Mouse (Mus musculus) liver, embryonic 11.5 days (tissue): ENCODE data around the gene Abl1. TPM values are rescaled to one million over a fixed set of nuclear protein-coding genes. Genes with fewer than 3 reads are reported as not detected.
"Not testable (repeated sequence)": the region's sequence is repeated elsewhere in the genome, so short reads cannot be mapped to it uniquely, and the experiment has no call there.

Experiments
- ATAC-seq: fragments of 200-750 bp; cut with Nextera tagmentation; replicated peaks from 2 replicates; pipeline ENCODE4 v1.8.0; 2017; ENCODE audit warnings: moderate number of reproducible peaks, mild to moderate bottlenecking, moderate TSS enrichment, moderate library complexity; ENCODE audit not compliant: low FRiP score
- DNase-seq: peaks from one replicate; pipeline ENCODE4 v3.0.0-alpha.2; 2017; ENCODE audit warnings: low spot score
- H3K27ac ChIP-seq: fragments of 300-500 bp; sonication (generic); 2 replicates; pipeline ENCODE4 v1.5.1; 2014; ENCODE audit warnings: mild to moderate bottlenecking, low read depth, low read length, control low read depth
- H3K27me3 ChIP-seq: fragments of 300-500 bp; sonication (generic); replicated peaks from 2 replicates; pipeline ENCODE4 v1.6.1; 2014; ENCODE audit warnings: low read length, mixed read lengths; ENCODE audit not compliant: control insufficient read depth, insufficient read depth
- H3K36me3 ChIP-seq: fragments of 300-500 bp; sonication (generic); 2 replicates; pipeline ENCODE4 v1.6.1; 2014; ENCODE audit warnings: mild to moderate bottlenecking, low read length, moderate library complexity, mixed read lengths; ENCODE audit not compliant: control insufficient read depth, insufficient read depth
- H3K4me1 ChIP-seq: fragments of 300-500 bp; sonication (generic); replicated peaks from 2 replicates; pipeline ENCODE4 v1.6.1; 2014; ENCODE audit warnings: low read length, mixed read lengths; ENCODE audit not compliant: control insufficient read depth, insufficient read depth
- H3K4me2 ChIP-seq: fragments of 300-500 bp; sonication (generic); 2 replicates; pipeline ENCODE4 v1.6.1; 2014; ENCODE audit warnings: mild to moderate bottlenecking, control low read depth, moderate library complexity
- H3K4me3 ChIP-seq: fragments of 300-500 bp; sonication (generic); 2 replicates; pipeline ENCODE4 v1.5.1; 2014; ENCODE audit warnings: low read depth, low read length, control low read depth
- H3K9ac ChIP-seq: fragments of 300-500 bp; sonication (generic); 2 replicates; pipeline ENCODE4 v1.6.1; 2014; ENCODE audit warnings: low read depth, low read length, control low read depth
- H3K9me3 ChIP-seq: fragments of 300-500 bp; sonication (generic); 2 replicates; pipeline ENCODE4 v1.6.1; 2016; ENCODE audit warnings: low read length, inconsistent platforms, mixed read lengths; ENCODE audit not compliant: control insufficient read depth
- WGBS: fragments of 180-500 bp; shearing (Covaris S2); extraction: QIAGEN DNeasy Blood & Tissue Kit; methylation state at CpG from one replicate; pipeline ENCODE4 v1.1.7; 2014; 5-methylcytosine and 5-hydroxymethylcytosine counted together
- polyA plus RNA-seq: library from polyadenylated mRNA; unstranded; fragments of >200 nt; fragmentation: Nextera tagmentation; extraction: Ambion mirVana; gene quantifications from 2 replicates; pipeline ENCODE4 v1.2.1, GENCODE M21; 2014

The Abl1 gene
- polyA plus RNA-seq, 1 experiment from 2014 or later = 28.9 TPM

DNA sequence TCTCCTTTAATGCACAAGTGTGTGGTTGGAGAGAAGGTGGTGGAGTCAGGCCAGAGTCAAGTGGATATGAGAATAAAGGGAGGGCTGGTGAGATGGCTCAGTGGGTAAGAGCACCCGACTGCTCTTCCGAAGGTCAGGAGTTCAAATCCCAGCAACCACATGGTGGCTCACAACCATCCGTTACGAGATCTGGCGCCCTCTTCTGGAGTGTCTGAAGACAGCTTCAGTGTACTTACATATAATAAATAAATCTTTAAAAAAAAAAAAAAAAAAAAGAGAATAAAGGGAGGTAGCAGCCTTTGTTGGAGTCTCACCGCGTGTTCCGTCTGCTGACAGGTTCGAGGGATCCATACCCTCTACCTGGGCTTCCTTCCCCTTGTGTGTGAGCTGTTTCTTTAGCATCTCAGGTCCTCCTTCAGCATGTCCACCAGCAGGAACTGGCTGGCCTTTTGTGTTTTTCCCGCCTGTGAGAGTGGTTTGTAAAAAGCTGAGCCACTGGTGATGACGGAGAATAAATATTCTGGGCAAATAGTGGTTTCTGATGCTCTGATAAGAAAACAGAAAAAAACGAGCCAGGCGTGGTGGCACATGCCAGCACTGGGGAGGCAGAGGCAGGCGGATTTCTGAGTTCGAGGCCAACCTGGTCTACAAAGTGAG, 7.0 kb upstream of the Abl1 start:
- H3K27ac ChIP-seq, DNase-seq, H3K27me3 ChIP-seq, H3K9ac ChIP-seq, H3K4me2 ChIP-seq, H3K4me1 ChIP-seq, ATAC-seq, H3K9me3 ChIP-seq, H3K4me3 ChIP-seq: not testable (repeated sequence)
- WGBS = 79% methylated on average over 15 of the region's 15 CpGs
- peaks cover 36% of the 10 kb centered on the region for H3K36me3 ChIP-seq

DNA sequence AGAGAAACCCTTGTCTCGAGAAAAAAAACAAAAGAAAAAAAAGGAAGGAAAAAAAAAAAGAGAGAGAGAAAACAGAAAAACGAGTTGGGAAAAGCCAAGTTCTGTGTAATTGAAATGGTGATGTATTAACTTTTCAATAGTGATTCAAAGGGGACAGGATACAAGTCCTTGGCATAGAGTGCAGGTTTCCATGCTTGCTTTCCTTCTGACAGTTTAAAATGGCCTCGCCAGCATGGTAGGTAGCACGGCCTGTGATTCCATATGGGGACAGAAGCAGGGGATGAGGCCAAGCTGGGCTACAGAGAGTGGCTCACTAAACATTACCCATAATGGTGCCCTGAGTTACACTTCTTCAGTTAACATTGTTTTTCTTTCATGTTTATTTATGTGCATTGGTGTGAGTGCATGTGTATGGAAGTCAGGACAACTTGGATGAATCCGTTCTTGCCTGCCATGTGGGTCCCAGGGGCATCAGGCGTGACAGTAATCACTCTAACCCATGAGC, 6.4 kb upstream of the Abl1 start:
- Histone ChIP-seq H3K36me3 (peaks cover 30% of the 10 kb centered on the region), H3K27me3 (no peaks in the 10 kb centered on the region), H3K4me3 (no peak overlapping the region), H3K9me3 (no peaks in the 10 kb centered on the region), H3K27ac (no peak overlapping the region), H3K4me1 (no peaks in the 10 kb centered on the region), H3K4me2 (no peak overlapping the region), H3K9ac (no peak overlapping the region)
- WGBS = 88% methylated on average over 6 of the region's 6 CpGs
- DNase-seq = no peak
- no peak for ATAC-seq

DNA sequence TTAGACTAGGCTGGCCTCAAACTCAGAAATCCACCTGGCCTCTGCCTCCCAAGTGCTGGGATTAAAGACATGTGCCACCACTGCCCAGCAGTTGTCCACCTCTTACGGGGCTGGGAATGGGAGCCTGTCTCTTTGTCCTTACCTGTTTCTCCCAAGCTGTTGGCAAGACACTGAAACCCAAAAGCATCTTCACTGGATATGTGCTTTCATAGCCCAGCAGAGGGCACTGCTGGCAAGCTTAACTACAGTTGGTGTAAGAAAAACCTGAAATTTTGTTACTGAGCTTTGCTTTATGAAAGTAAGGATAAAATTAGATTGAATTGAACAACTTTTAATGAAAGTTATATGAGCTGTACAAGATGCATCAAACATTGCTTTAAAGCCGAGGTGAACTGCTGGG, 4.5 kb upstream of the Abl1 start:
- H3K27ac ChIP-seq = no peak overlapping the region
- H3K36me3 ChIP-seq = peaks cover 14% of the 10 kb centered on the region
- peak; percentile 39 for DNase-seq
- no peak overlapping the region for H3K4me2 ChIP-seq
- H3K9ac ChIP-seq = no peak overlapping the region
- no peaks in the 10 kb centered on the region for H3K4me1 ChIP-seq
- H3K9me3 ChIP-seq = no peaks in the 10 kb centered on the region
- H3K27me3 ChIP-seq = no peaks in the 10 kb centered on the region
- ATAC-seq = no peak
- 41% methylated on average over 2 of the region's 2 CpGs for WGBS
- no peak overlapping the region for H3K4me3 ChIP-seq

DNA sequence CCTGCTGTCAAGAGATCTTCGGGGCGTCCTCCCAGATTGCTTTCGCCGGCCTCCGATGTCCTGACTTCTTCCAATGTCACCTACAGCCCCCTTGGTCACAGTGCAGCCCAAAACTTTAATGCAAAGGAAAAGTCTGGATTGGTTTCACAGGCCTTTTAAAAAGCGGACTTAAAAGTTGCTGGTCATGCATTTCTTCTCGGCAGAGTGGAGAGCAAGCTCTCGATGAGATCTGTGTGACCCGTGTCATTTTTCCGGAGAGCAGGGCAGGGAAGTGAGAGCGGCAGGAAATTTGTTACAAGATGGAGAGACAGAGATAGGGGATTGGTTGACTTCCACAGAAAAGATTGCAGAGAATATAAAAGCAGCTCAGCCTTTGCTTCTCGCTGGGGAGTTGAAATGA, 869 bp downstream of the Abl1 start:
- DNase-seq (peak; percentile 41), ATAC-seq (no peak)
- H3K27ac ChIP-seq = peak overlapping the region; percentile 87
- H3K27me3 ChIP-seq = no peaks in the 10 kb centered on the region
- peak overlapping the region; percentile 88 for H3K9ac ChIP-seq
- WGBS = under 1% methylated on average over 12 of the region's 12 CpGs
- H3K9me3 ChIP-seq = no peaks in the 10 kb centered on the region
- H3K36me3 ChIP-seq = peaks cover 3% of the 10 kb centered on the region; the same call in 1 of the 2 replicates
- peaks cover 6% of the 10 kb centered on the region for H3K4me1 ChIP-seq
- H3K4me3 ChIP-seq = peak overlapping the region; percentile 89
- H3K4me2 ChIP-seq = peak overlapping the region; percentile 95

DNA sequence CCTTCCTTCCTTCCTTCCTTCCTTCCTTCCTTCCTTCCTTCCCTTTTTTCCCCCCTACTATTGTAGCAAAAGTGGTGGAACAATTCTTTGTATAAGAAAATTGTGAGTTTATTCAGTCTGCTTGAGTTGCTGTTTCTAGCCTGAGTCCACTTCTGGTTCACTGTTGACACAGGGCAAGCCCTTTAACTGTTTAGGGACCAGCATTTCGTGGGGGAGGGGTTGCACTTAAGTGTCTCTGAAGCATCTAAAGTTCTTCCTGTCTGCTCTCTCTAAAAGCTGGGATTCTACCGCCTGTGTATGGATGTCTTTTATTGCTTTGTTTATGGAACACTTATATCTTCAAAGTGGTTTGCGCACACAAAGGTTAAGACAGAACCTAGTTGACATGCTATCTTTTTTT, 1.9 kb downstream of the Abl1 start:
- Histone ChIP-seq H3K4me1 (peaks cover 6% of the 10 kb centered on the region), H3K9me3 (no peaks in the 10 kb centered on the region), H3K27me3 (no peaks in the 10 kb centered on the region), H3K4me3 (peak overlapping the region; percentile 89), H3K9ac (peak overlapping the region; percentile 88; the same call in 1 of the 2 replicates), H3K4me2 (peak overlapping the region; percentile 95), H3K27ac (peak overlapping the region; percentile 87; the same call in 1 of the 2 replicates), H3K36me3 (peaks cover 3% of the 10 kb centered on the region; the same call in 1 of the 2 replicates)
- no peak for ATAC-seq
- WGBS = 45% methylated on average over 3 of the region's 3 CpGs
- peak; percentile 32 for DNase-seq

DNA sequence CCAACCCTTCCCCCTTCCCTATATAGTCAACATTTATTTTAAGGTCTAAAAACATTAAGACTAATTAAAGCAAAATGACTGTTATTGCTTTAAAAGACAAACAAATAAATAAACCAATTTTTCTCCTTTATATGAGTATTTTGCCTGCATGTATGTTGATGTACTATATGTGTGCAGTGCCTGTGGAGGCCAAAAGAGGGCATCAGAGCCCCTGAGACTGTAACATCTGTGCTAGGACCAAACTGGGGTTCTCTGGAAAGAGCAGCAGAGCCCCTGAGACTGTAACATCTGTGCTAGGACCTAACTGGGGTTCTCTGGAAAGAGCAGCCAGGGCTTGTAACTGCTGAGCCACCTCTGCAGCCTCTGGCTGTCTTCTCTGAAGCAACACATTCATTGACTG, 10.0 kb downstream of the Abl1 start:
- Histone ChIP-seq H3K4me2 (no peak overlapping the region), H3K27ac (no peak overlapping the region), H3K4me3 (no peak overlapping the region), H3K36me3 (peaks cover 16% of the 10 kb centered on the region), H3K9ac (no peak overlapping the region), H3K27me3 (no peaks in the 10 kb centered on the region), H3K4me1 (peaks cover 11% of the 10 kb centered on the region), H3K9me3 (no peaks in the 10 kb centered on the region)
- no peak for ATAC-seq
- no peak for DNase-seq

DNA sequence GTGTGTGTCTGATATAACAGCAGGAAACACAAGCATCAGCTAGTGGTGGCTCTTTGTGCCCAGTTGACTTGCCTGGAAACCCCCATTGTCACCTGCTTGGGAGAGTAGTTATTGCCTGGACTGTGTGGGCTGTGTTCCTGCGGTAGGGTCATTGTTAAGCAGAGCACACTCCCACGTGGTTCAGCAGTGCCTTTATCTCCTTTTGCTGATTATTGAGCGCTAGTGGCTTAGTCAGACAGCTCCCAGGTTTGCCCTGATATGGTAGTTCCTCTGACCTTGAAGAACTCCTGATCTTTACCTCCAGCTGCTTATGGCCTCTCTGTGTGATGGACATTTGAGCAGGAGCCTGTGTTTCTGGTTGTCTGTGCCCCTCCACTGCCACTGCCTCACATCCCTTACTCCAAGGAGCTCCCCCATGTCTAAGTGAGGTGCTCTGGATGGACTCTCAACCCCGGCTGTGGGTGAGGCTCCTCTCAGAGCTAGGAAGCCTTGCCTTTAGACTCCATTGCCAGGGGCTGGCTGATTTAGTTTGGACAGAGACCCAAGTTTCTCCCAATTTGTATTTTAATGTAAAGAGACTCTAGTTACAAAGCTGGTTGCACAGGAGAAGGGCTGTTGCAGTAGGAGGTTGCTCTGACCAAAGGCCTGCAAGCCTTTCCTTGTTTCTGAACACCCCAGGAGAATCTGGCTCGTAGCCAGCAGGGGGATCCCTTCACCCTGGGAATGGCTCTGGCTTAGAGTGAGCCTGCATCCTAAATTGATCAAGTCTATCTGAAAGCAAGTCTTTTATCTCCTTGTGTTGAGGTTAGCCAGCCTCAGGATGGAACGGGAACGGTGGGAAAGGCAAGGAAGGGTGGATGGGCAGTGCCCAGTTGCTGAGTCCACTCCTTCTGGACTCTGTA, 12.6 kb downstream of the Abl1 start:
- Histone ChIP-seq H3K27me3 (no peaks in the 10 kb centered on the region), H3K36me3 (peaks cover 10% of the 10 kb centered on the region), H3K9me3 (no peaks in the 10 kb centered on the region), H3K27ac (peak overlapping the region; percentile 25), H3K4me2 (no peak overlapping the region), H3K9ac (no peak overlapping the region), H3K4me1 (peaks cover 11% of the 10 kb centered on the region), H3K4me3 (no peak overlapping the region)
- no peak for DNase-seq
- peak; percentile 49; the same call in 1 of the 2 replicates for ATAC-seq
- WGBS = 36% methylated on average over 7 of the region's 7 CpGs

DNA sequence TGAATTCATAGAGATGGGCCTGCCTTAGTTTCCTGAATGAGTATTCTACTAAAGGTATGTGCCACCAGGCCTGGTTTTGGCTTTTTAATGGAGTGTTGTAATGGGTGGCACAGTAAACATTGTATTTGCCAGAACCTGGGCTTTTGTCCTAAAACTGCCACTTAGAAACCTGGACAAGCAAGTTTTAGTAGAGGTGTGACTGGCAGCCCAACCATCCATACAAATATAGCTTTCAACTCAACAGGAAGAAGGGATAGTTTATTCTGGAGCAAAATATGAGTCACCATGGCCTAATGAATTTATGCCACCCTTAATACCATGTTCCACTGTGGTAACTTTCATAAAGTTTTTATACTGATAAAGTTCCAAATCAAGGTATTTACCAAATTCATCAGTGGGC, 15.1 kb downstream of the Abl1 start:
- Histone ChIP-seq H3K4me3 (no peak overlapping the region), H3K4me1 (peaks cover 17% of the 10 kb centered on the region), H3K27me3 (no peaks in the 10 kb centered on the region), H3K9ac (no peak overlapping the region), H3K36me3 (no peaks in the 10 kb centered on the region; the same call in none of the 2 replicates), H3K4me2 (no peak overlapping the region), H3K9me3 (no peaks in the 10 kb centered on the region), H3K27ac (no peak overlapping the region)
- DNase-seq = no peak
- ATAC-seq = no peak
